Mouse (Mus musculus): ENCODE data around the gene Eif2b4.

GRCm38 (mm10) chr5:31201742-31202590 is 8.7 kb upstream of the Eif2b4 start, which contains the start of gene Zfp513:
- no peak for TF ChIP-seq CTCF (conservative IDR thresholded peaks at IDR 0.05; ENCODE audit: insufficient read depth, insufficient read length, low read depth, low read length)
- peak; percentile 72 for TF ChIP-seq POLR2A (IDR thresholded peaks at IDR 0.05; ENCODE audit: low read depth, low read length)
